Mouse (Mus musculus) heart, postnatal 0 days (tissue): ENCODE measurements around the gene Lmntd1. TPM values are rescaled to one million over a fixed set of nuclear protein-coding genes. Genes with fewer than 3 reads are reported as not detected.

Experiments used
- ATAC-seq: fragments of 200-750 bp; cut with Nextera tagmentation; 2 replicates; pipeline ENCODE4 v1.8.0; 2017; ENCODE audit warnings: low read depth, moderate number of reproducible peaks, moderate library complexity; ENCODE audit not compliant: insufficient read depth
- DNase-seq: peaks from one replicate; pipeline ENCODE4 v3.0.0-alpha.2; 2016; ENCODE audit warnings: low spot score
- H3K27ac ChIP-seq: fragments of 300-500 bp; sonication (generic); 2 replicates; pipeline ENCODE4 v1.5.1; 2014; ENCODE audit warnings: low read depth, mild to moderate bottlenecking
- H3K27me3 ChIP-seq: fragments of 300-500 bp; sonication (generic); 2 replicates; pipeline ENCODE4 v1.6.1; 2014; ENCODE audit warnings: low read length, mixed read lengths; ENCODE audit not compliant: control insufficient read depth, insufficient read depth
- H3K36me3 ChIP-seq: fragments of 300-500 bp; sonication (generic); replicated peaks from 2 replicates; pipeline ENCODE4 v1.6.1; 2014; ENCODE audit warnings: low read length, mixed read lengths; ENCODE audit not compliant: control insufficient read depth, insufficient read depth
- H3K4me1 ChIP-seq: fragments of 300-500 bp; sonication (generic); 2 replicates; pipeline ENCODE4 v1.6.1; 2014; ENCODE audit warnings: antibody characterized with exemption; ENCODE audit not compliant: control insufficient read depth, insufficient read depth
- H3K4me2 ChIP-seq: fragments of 300-500 bp; sonication (generic); 2 replicates; pipeline ENCODE4 v1.6.1; 2014; ENCODE audit warnings: low read depth, mild to moderate bottlenecking, low read length, moderate library complexity
- H3K4me3 ChIP-seq: fragments of 300-500 bp; sonication (generic); 2 replicates; pipeline ENCODE4 v1.5.1; 2014; ENCODE audit warnings: low read depth, low read length
- H3K9ac ChIP-seq: fragments of 300-500 bp; sonication (generic); replicated peaks from 2 replicates; pipeline ENCODE4 v1.6.1; 2014; ENCODE audit warnings: low read depth, low read length, mixed read lengths
- H3K9me3 ChIP-seq: fragments of 300-500 bp; sonication (generic); replicated peaks from 2 replicates; pipeline ENCODE4 v1.6.1; 2016; ENCODE audit warnings: low read length; ENCODE audit not compliant: control insufficient read depth
- CTCF ChIP-seq: IDR thresholded peaks from 2 replicates; pipeline ENCODE4 v1.5.1; 2016; ENCODE audit warnings: antibody characterized with exemption, control low read depth, low read depth
- EP300 ChIP-seq: IDR thresholded peaks from 2 replicates; pipeline ENCODE4 v1.6.1; 2016; ENCODE audit warnings: antibody characterized with exemption, low read depth
- WGBS: fragments of 180-500 bp; shearing (Covaris S2); extraction: QIAGEN DNeasy Blood & Tissue Kit; methylation state at CpG from one replicate; pipeline ENCODE4 v1.1.7; 2014; 5-methylcytosine and 5-hydroxymethylcytosine counted together
- polyA plus RNA-seq: library from polyadenylated mRNA; unstranded; fragments of >200 nt; fragmentation: Nextera tagmentation; extraction: Ambion mirVana; gene quantifications from 2 replicates; pipeline ENCODE4 v1.2.1, GENCODE M21; 2015
- total RNA-seq: library from RNA; depleted of rRNA; stranded (reverse); fragments of >200 nt; gene quantifications from 2 replicates; pipeline ENCODE4 v1.2.3, GENCODE M21; 2014; ENCODE audit warnings: low replicate concordance; rRNA removed

Gene Lmntd1
- total and polyA plus RNA-seq, 2 experiments from 2014 or later = 4.5 to 9.8 TPM

- peaks cover 25% of the 10 kb centered on the region for H3K27me3 ChIP-seq
- H3K4me2 ChIP-seq = no peak overlapping the region
- no peaks in the 10 kb centered on the region for H3K9me3 ChIP-seq
- DNase-seq (no peak), ATAC-seq (no peak)
- no peak overlapping the region for H3K4me3 ChIP-seq
- H3K4me1 ChIP-seq = no peaks in the 10 kb centered on the region
- no peaks in the 10 kb centered on the region for H3K36me3 ChIP-seq
- no peak overlapping the region for H3K9ac ChIP-seq
- 82% methylated on average over 12 of the region's 12 CpGs for WGBS
- TF ChIP-seq EP300 (no peak), CTCF (no peak)
- H3K27ac ChIP-seq = no peak overlapping the region
Measured at GRCm38 (mm10) chr6:145326141-145326806, 287.8 kb downstream of the Lmntd1 start.

- Histone ChIP-seq H3K27ac (no peak overlapping the region), H3K27me3 (peaks cover 25% of the 10 kb centered on the region)
- no peak for ATAC-seq
Measured at GRCm38 (mm10) chr6:145325095-145325494, 289.0 kb downstream of the Lmntd1 start.

GRCm38 (mm10) chr6:145324470-145324869 lies 289.6 kb downstream of the Lmntd1 start:
- DNase-seq (no peak), ATAC-seq (no peak)
- peaks cover 25% of the 10 kb centered on the region for H3K27me3 ChIP-seq
- no peak for TF ChIP-seq EP300
- no peaks in the 10 kb centered on the region for H3K4me1 ChIP-seq
- H3K4me3 ChIP-seq = no peak overlapping the region
- H3K36me3 ChIP-seq = no peaks in the 10 kb centered on the region
- H3K27ac ChIP-seq = no peak overlapping the region
- WGBS = 59% methylated on average over 7 of the region's 7 CpGs
- H3K9me3 ChIP-seq = no peaks in the 10 kb centered on the region
- no peak overlapping the region for H3K4me2 ChIP-seq
- no peak overlapping the region for H3K9ac ChIP-seq

More at GRCm38 (mm10) chr6:145325095-145325494, 289.0 kb downstream of the Lmntd1 start:
- Histone ChIP-seq H3K9ac (no peak overlapping the region), H3K4me2 (no peak overlapping the region), H3K9me3 (no peaks in the 10 kb centered on the region), H3K4me3 (no peak overlapping the region), H3K36me3 (no peaks in the 10 kb centered on the region), H3K4me1 (no peaks in the 10 kb centered on the region)
- TF ChIP-seq EP300 (no peak), CTCF (no peak)
- 38% methylated on average over 6 of the region's 6 CpGs for WGBS
- no peak for DNase-seq

- no peak overlapping the region for H3K27ac ChIP-seq
- no peak overlapping the region for H3K4me2 ChIP-seq
- TF ChIP-seq EP300 (no peak), CTCF (no peak)
- 78% methylated on average over 7 of the region's 7 CpGs for WGBS
- H3K9me3 ChIP-seq = no peaks in the 10 kb centered on the region
- H3K4me1 ChIP-seq = no peaks in the 10 kb centered on the region
- H3K36me3 ChIP-seq = no peaks in the 10 kb centered on the region
- H3K27me3 ChIP-seq = peaks cover 17% of the 10 kb centered on the region
- ATAC-seq = no peak
- DNase-seq = no peak
- no peak overlapping the region for H3K4me3 ChIP-seq
- H3K9ac ChIP-seq = no peak overlapping the region
Measured at GRCm38 (mm10) chr6:145322246-145322645, 291.9 kb downstream of the Lmntd1 start.

- TF ChIP-seq EP300 (no peak), CTCF (no peak)
- H3K36me3 ChIP-seq = no peaks in the 10 kb centered on the region
- peaks cover 14% of the 10 kb centered on the region for H3K27me3 ChIP-seq
- WGBS = 88% methylated on average over 10 of the region's 10 CpGs
- ATAC-seq (no peak), DNase-seq (no peak)
- H3K4me1 ChIP-seq = no peaks in the 10 kb centered on the region
- no peaks in the 10 kb centered on the region for H3K9me3 ChIP-seq
- H3K4me2 ChIP-seq = no peak overlapping the region
- H3K4me3 ChIP-seq = no peak overlapping the region
- H3K9ac ChIP-seq = no peak overlapping the region
- no peak overlapping the region for H3K27ac ChIP-seq
Measured at GRCm38 (mm10) chr6:145320156-145320555, 294.0 kb downstream of the Lmntd1 start.

Other genes starting within 250 kb of the Lmntd1 start
- gene Tuba3b, start 1.4 kb upstream of the Lmntd1 start, total RNA-seq = 2.1 TPM in 1 of 2 replicates, not detected in the other
- 1.2 and 1.5 TPM in 2 replicates for gene Tuba3b, start 1.4 kb upstream of the Lmntd1 start, polyA plus RNA-seq
- 40.8 and 72.6 TPM in 2 replicates for gene Rassf8, start 132.4 kb upstream of the Lmntd1 start, total RNA-seq
- gene Rassf8, start 132.4 kb upstream of the Lmntd1 start, polyA plus RNA-seq = 9.5 and 11.1 TPM in 2 replicates